Mouse (Mus musculus) spleen, adult 2 months (tissue): ENCODE results near the gene Nrxn3.

Source experiments
- CTCF ChIP-seq: fragments of 200-500 bp; IDR thresholded peaks from 2 replicates; pipeline ENCODE4 v1.5.1; 2011; ENCODE audit warnings: mild to moderate bottlenecking, inconsistent platforms; ENCODE audit not compliant: insufficient read depth, insufficient read length, insufficient replicate concordance; ENCODE audit errors: extremely low read depth
- POLR2A ChIP-seq: fragments of 200-500 bp; IDR thresholded peaks from 2 replicates; pipeline ENCODE4 v1.6.1; 2011; ENCODE audit warnings: low read depth, low read length, inconsistent platforms

- TF ChIP-seq POLR2A (no peak), CTCF (no peak)
These were observed 1195.6 kb downstream of the Nrxn3 start for GRCm38 (mm10) chr12:89918138-89918829.
